Mouse (Mus musculus) MEL (cell line): ENCODE results near the gene Kcnk1. TPM values are rescaled to one million over a fixed set of nuclear protein-coding genes. Genes with fewer than 3 reads are reported as not detected.

Experiments
- DNase-seq: peaks from one replicate; pipeline ENCODE4 v3.0.0; 2011; ENCODE audit warnings: low read depth, low spot score
- H3K27ac ChIP-seq: 2 replicates; pipeline ENCODE4 v1.5.1; 2012; ENCODE audit warnings: low read depth, mild to moderate bottlenecking, control low read depth, low read length, moderate library complexity; ENCODE audit not compliant: control insufficient read depth
- H3K27me3 ChIP-seq, 2 experiments: fragments of 150-350 bp in 1 of 2; sonication (generic) in 1 of 2; 2 replicates each; pipeline ENCODE4 v1.6.1; 2012; ENCODE audit warnings: low read length in 2 of 2, mild to moderate bottlenecking in 2 of 2, improper control_type of control experiment in 1 of 2, moderate library complexity in 1 of 2; ENCODE audit not compliant: insufficient read depth in 2 of 2, control insufficient read depth in 1 of 2
- H3K36me3 ChIP-seq, 2 experiments: 2 replicates each; pipeline ENCODE4 v1.6.1; 2012 to 2014; ENCODE audit warnings: low read length in 2 of 2, improper control_type of control experiment in 1 of 2, inconsistent platforms in 1 of 2, mild to moderate bottlenecking in 1 of 2; ENCODE audit not compliant: insufficient read depth in 2 of 2, control insufficient read depth in 1 of 2
- H3K4me1 ChIP-seq, 2 experiments: fragments of 150-350 bp in 1 of 2; sonication (generic) in 1 of 2; 2 replicates each; pipeline ENCODE4 v1.6.1; 2012; ENCODE audit warnings: low read length in 2 of 2, improper control_type of control experiment in 1 of 2, mild to moderate bottlenecking in 1 of 2; ENCODE audit not compliant: insufficient read depth in 2 of 2, control insufficient read depth in 1 of 2
- H3K4me3 ChIP-seq, 2 experiments: fragments of 150-350 bp in 1 of 2; sonication (generic) in 1 of 2; 2 replicates each; pipeline ENCODE4 v1.5.1; 2012; ENCODE audit warnings: low read depth in 2 of 2, low read length in 2 of 2, mild to moderate bottlenecking in 2 of 2, moderate library complexity in 2 of 2, control low read depth in 1 of 2, improper control_type of control experiment in 1 of 2; ENCODE audit not compliant: control insufficient read depth in 1 of 2, insufficient read depth in 1 of 2
- H3K79me2 ChIP-seq: 2 replicates; pipeline ENCODE4 v1.6.1; 2012; ENCODE audit warnings: mild to moderate bottlenecking, low read length, moderate library complexity; ENCODE audit not compliant: control insufficient read depth, poor library complexity, insufficient read depth
- H3K9ac ChIP-seq: 2 replicates; pipeline ENCODE4 v1.6.1; 2012; ENCODE audit warnings: low read depth, mild to moderate bottlenecking, control low read depth, low read length, moderate library complexity; ENCODE audit not compliant: control insufficient read depth, poor library complexity, severe bottlenecking
- H3K9me3 ChIP-seq: fragments of 150-350 bp; sonication (generic); replicated peaks from 2 replicates; pipeline ENCODE4 v1.6.1; 2012; ENCODE audit warnings: mild to moderate bottlenecking, low read length, improper control_type of control experiment, moderate library complexity; ENCODE audit not compliant: insufficient read depth
- BHLHE40 ChIP-seq: IDR thresholded peaks from 2 replicates; pipeline ENCODE4 v1.6.1; 2012; ENCODE audit warnings: low read depth, mild to moderate bottlenecking, inconsistent platforms, low read length, improper control_type of control experiment, borderline replicate concordance
- CHD1 ChIP-seq: IDR thresholded peaks from 2 replicates; pipeline ENCODE4 v1.6.1; 2012; ENCODE audit warnings: low read depth, mild to moderate bottlenecking, inconsistent platforms, low read length, improper control_type of control experiment
- CHD2 ChIP-seq: IDR thresholded peaks from 2 replicates; pipeline ENCODE4 v1.6.1; 2011; ENCODE audit warnings: low read length, improper control_type of control experiment
- CTCF ChIP-seq, 3 experiments: IDR thresholded peaks in 2 of 3; conservative IDR thresholded peaks in 1 of 3; 2 replicates each; pipeline ENCODE4 v1.5.1; 2011 to 2012; ENCODE audit warnings: low read length in 3 of 3, low read depth in 2 of 3, mild to moderate bottlenecking in 2 of 3, improper control_type of control experiment in 1 of 3, inconsistent platforms in 1 of 3, mixed read lengths in 1 of 3, moderate library complexity in 1 of 3; ENCODE audit not compliant: control insufficient read depth in 1 of 3, insufficient read depth in 1 of 3, poor library complexity in 1 of 3, severe bottlenecking in 1 of 3
- ELF1 ChIP-seq: IDR thresholded peaks from 2 replicates; pipeline ENCODE4 v1.6.1; 2014; ENCODE audit warnings: low read depth, mild to moderate bottlenecking, inconsistent platforms, low read length, improper control_type of control experiment, moderate library complexity
- EP300 ChIP-seq, 2 experiments: IDR thresholded peaks; 2 replicates each; pipeline ENCODE4 v1.6.1; 2011; ENCODE audit warnings: improper control_type of control experiment in 2 of 2, low read length in 2 of 2, low read depth in 1 of 2, mild to moderate bottlenecking in 1 of 2
- HCFC1 ChIP-seq: IDR thresholded peaks from 2 replicates; pipeline ENCODE4 v1.6.1; 2012; ENCODE audit warnings: low read depth, mild to moderate bottlenecking, inconsistent platforms, low read length, improper control_type of control experiment, moderate library complexity
- KAT2A ChIP-seq: conservative IDR thresholded peaks from 2 replicates; pipeline ENCODE4 v1.6.1; 2012; ENCODE audit warnings: low read depth, low read length, improper control_type of control experiment, inconsistent platforms
- MAFK ChIP-seq: IDR thresholded peaks from 2 replicates; pipeline ENCODE4 v1.6.1; 2011; ENCODE audit warnings: low read depth, mild to moderate bottlenecking, low read length, improper control_type of control experiment, borderline replicate concordance
- MAZ ChIP-seq: IDR thresholded peaks from 2 replicates; pipeline ENCODE4 v1.6.1; 2012; ENCODE audit warnings: low read depth, mild to moderate bottlenecking, inconsistent platforms, low read length, improper control_type of control experiment
- MEF2A ChIP-seq: IDR thresholded peaks from 2 replicates; pipeline ENCODE4 v1.6.1; 2014; ENCODE audit warnings: low read depth, mild to moderate bottlenecking, inconsistent platforms, low read length, improper control_type of control experiment; ENCODE audit not compliant: poor library complexity, insufficient replicate concordance, severe bottlenecking; ENCODE audit errors: extremely low read depth
- MYC ChIP-seq: IDR thresholded peaks from 2 replicates; pipeline ENCODE4 v1.6.1; 2011; ENCODE audit warnings: low read depth, mild to moderate bottlenecking, low read length, improper control_type of control experiment, moderate library complexity
- POLR2A ChIP-seq, 2 experiments: IDR thresholded peaks; 2 replicates each; pipeline ENCODE4 v1.6.1; 2011 to 2012; ENCODE audit warnings: low read length in 2 of 2, mild to moderate bottlenecking in 2 of 2, control low read depth in 1 of 2, improper control_type of control experiment in 1 of 2, low read depth in 1 of 2, moderate library complexity in 1 of 2; ENCODE audit not compliant: control insufficient read depth in 1 of 2, insufficient read depth in 1 of 2, poor library complexity in 1 of 2
- RAD21 ChIP-seq: IDR thresholded peaks from 2 replicates; pipeline ENCODE4 v1.6.1; 2011; ENCODE audit warnings: mild to moderate bottlenecking, low read depth, low read length, improper control_type of control experiment
- TCF12 ChIP-seq: IDR thresholded peaks from 2 replicates; pipeline ENCODE4 v1.6.1; 2014; ENCODE audit warnings: low read depth, mild to moderate bottlenecking, inconsistent platforms, low read length, improper control_type of control experiment, moderate library complexity
- ZKSCAN1 ChIP-seq: IDR thresholded peaks from 2 replicates; pipeline ENCODE4 v1.6.1; 2012; ENCODE audit warnings: low read depth, mild to moderate bottlenecking, inconsistent platforms, low read length, improper control_type of control experiment, moderate library complexity
- polyA plus RNA-seq, 2 experiments: library from polyadenylated mRNA; stranded (reverse) in 1 of 2; unstranded in 1 of 2; fragments of >175 nt in 1 of 2; fragments of >200 nt in 1 of 2; gene quantifications; 2 replicates each; pipeline versions ENCODE4 v1.2.1 to v1.2.4; 2012; ENCODE audit warnings: low replicate concordance in 2 of 2, low read depth in 1 of 2; ENCODE audit not compliant: insufficient read length in 2 of 2, insufficient read depth in 1 of 2, missing spikeins in 1 of 2
- total RNA-seq: library from RNA; depleted of rRNA; stranded (reverse); fragments of 300-350 nt; gene quantifications from 2 replicates; pipeline ENCODE4 v1.2.3, GENCODE M21; 2012

The Kcnk1 gene
- total and polyA plus RNA-seq, 3 experiments: not detected

DNA sequence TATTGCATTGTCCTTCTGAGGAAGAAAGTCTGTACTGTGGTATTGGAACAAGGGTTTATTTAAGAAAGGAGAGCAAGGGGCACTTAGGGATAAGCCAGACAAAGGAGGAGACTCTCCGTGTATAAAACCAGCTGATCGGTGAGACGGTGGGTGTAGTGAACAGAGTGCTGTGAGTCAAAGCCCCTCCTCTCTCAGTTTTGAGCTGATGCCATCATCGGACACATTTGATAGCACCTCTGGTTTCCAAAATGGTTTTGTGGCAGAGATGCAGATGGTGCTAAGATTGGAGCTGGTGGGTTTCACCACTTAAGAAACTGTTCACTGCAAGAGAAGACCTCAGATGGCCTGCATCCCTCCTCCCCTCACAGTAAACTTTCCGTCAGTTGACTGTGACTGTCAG, 2.6 kb downstream of the Kcnk1 start:
- Histone ChIP-seq H3K27me3 (no peaks in the 10 kb centered on the region), H3K36me3 (no peaks in the 10 kb centered on the region), H3K4me3 (no peak overlapping the region), H3K27ac (no peak overlapping the region), H3K4me1 (no peaks in the 10 kb centered on the region), H3K9ac (no peak overlapping the region), H3K79me2 (no peaks in the 10 kb centered on the region), H3K9me3 (no peaks in the 10 kb centered on the region)
- no peak for TF ChIP-seq CHD2
- TF ChIP-seq POLR2A (IDR thresholded peaks at IDR 0.05; ENCODE audit: control insufficient read depth in 1 of 2, insufficient read depth in 1 of 2, low read depth in 1 of 2, low read length in 2 of 2, poor library complexity in 1 of 2): no peak
- no peak for DNase-seq

- Histone ChIP-seq H3K36me3 (no peaks in the 10 kb centered on the region), H3K27me3 (no peaks in the 10 kb centered on the region), H3K9me3 (no peaks in the 10 kb centered on the region), H3K79me2 (no peaks in the 10 kb centered on the region), H3K9ac (no peak overlapping the region), H3K27ac (no peak overlapping the region), H3K4me1 (no peaks in the 10 kb centered on the region), H3K4me3 (no peak overlapping the region)
- no peak for TF ChIP-seq CTCF (IDR thresholded peaks at IDR 0.05 in 2 of 3, conservative IDR thresholded peaks at IDR 0.05 in 1 of 3; ENCODE audit: control insufficient read depth in 1 of 3, insufficient read depth in 1 of 3, low read depth in 2 of 3, low read length in 3 of 3, poor library complexity in 1 of 3, severe bottlenecking in 1 of 3)
- DNase-seq: no peak
These were observed 4.9 kb downstream of the Kcnk1 start for GRCm38 (mm10) chr8:125999842-126000395.

GRCm38 (mm10) chr8:126003546-126003945, 8.6 kb downstream of the Kcnk1 start:
- H3K9ac ChIP-seq: no peak overlapping the region
- H3K27me3 ChIP-seq: no peaks in the 10 kb centered on the region
- no peaks in the 10 kb centered on the region for H3K4me1 ChIP-seq
- no peaks in the 10 kb centered on the region for H3K36me3 ChIP-seq
- TF ChIP-seq MAZ (no peak), ZKSCAN1 (no peak), BHLHE40 (no peak), MAFK (no peak), MEF2A (no peak), TCF12 (no peak), EP300 (IDR thresholded peaks at IDR 0.05; ENCODE audit: low read depth in 1 of 2, low read length in 2 of 2) (no peak), MYC (no peak), CHD1 (no peak), ELF1 (no peak), POLR2A (IDR thresholded peaks at IDR 0.05; ENCODE audit: control insufficient read depth in 1 of 2, insufficient read depth in 1 of 2, low read depth in 1 of 2, low read length in 2 of 2, poor library complexity in 1 of 2) (no peak), HCFC1 (no peak), RAD21 (no peak), KAT2A (no peak)
- no peaks in the 10 kb centered on the region for H3K79me2 ChIP-seq
- no peak overlapping the region for H3K4me3 ChIP-seq
- no peak overlapping the region for H3K27ac ChIP-seq
- H3K9me3 ChIP-seq: no peaks in the 10 kb centered on the region
- DNase-seq: no peak
